Mouse (Mus musculus) bone marrow macrophage, adult 2 months (primary cell): ENCODE measurements around the gene Kcnk4. TPM values are rescaled to one million over a fixed set of nuclear protein-coding genes. Genes with fewer than 3 reads are reported as not detected.

Experiments
- H3K27ac ChIP-seq: 2 replicates; pipeline ENCODE4 v1.5.1; 2012; ENCODE audit warnings: low read depth, low read length; ENCODE audit not compliant: insufficient read depth
- H3K4me1 ChIP-seq: 2 replicates; pipeline ENCODE4 v1.6.1; 2012; ENCODE audit warnings: low read length; ENCODE audit not compliant: control insufficient read depth, insufficient read depth
- H3K4me3 ChIP-seq: 2 replicates; pipeline ENCODE4 v1.5.1; 2012; ENCODE audit warnings: mild to moderate bottlenecking, low read length, moderate library complexity; ENCODE audit not compliant: insufficient read depth
- CTCF ChIP-seq: IDR thresholded peaks from 2 replicates; pipeline ENCODE4 v1.5.1; 2012; ENCODE audit warnings: low read depth, mild to moderate bottlenecking, low read length, moderate library complexity
- POLR2A ChIP-seq: IDR thresholded peaks from 2 replicates; pipeline ENCODE4 v1.6.1; 2012; ENCODE audit warnings: mild to moderate bottlenecking, low read depth, low read length, borderline replicate concordance
- polyA plus RNA-seq: library from polyadenylated mRNA; stranded (reverse); fragments of >200 nt; gene quantifications from 2 replicates; pipeline ENCODE4 v1.2.4, GENCODE M21; 2012; ENCODE audit not compliant: missing spikeins, insufficient read depth, insufficient read length

Kcnk4 gene
- polyA plus RNA-seq, 1 experiment = not detected

- no peak for TF ChIP-seq POLR2A
- TF ChIP-seq CTCF = no peak
- Histone ChIP-seq H3K27ac (no peak overlapping the region), H3K4me1 (peaks cover 12% of the 10 kb centered on the region), H3K4me3 (no peak overlapping the region)
Observed at GRCm38 (mm10) chr19:6877965-6878364, 56.4 kb downstream of the Kcnk4 start.

GRCm38 (mm10) chr19:6876799-6877198 is 57.5 kb downstream of the Kcnk4 start:
- TF ChIP-seq POLR2A (no peak), CTCF (no peak)
- peak overlapping the region; percentile 10; the same call in 1 of the 2 replicates for H3K27ac ChIP-seq
- no peak overlapping the region for H3K4me3 ChIP-seq
- peaks cover 24% of the 10 kb centered on the region for H3K4me1 ChIP-seq

GRCm38 (mm10) chr19:6875834-6876233 is 58.5 kb downstream of the Kcnk4 start:
- no peak overlapping the region for H3K27ac ChIP-seq
- no peak overlapping the region for H3K4me3 ChIP-seq
- peaks cover 33% of the 10 kb centered on the region for H3K4me1 ChIP-seq
- TF ChIP-seq CTCF (no peak), POLR2A (no peak)

DNA sequence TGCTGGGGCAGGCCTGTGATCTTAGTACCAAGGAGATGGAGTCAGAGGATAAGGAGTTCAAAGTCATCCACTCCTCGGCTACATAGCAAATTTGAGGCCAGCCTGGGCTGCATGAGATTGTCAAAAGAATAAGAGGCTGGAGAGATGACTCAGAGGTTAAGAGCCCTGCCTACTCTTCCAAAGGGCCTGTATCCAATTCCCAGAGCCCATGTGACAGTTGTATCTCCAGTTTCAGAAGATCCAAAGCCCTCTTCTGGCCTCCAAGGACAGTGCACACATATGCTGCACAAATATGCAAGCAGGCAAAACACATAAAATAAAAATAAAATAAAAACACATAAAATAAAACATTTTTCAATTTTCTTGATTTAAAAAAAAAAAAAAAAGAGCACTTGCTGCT is 60.1 kb downstream of the Kcnk4 start:
- H3K27ac ChIP-seq = no peak overlapping the region
- no peak for TF ChIP-seq POLR2A
- TF ChIP-seq CTCF = no peak
- H3K4me1 ChIP-seq = peaks cover 40% of the 10 kb centered on the region
- no peak overlapping the region for H3K4me3 ChIP-seq

Other genes starting within 250 kb of the Kcnk4 start
- 17.9 and 20.5 TPM in 2 replicates for gene Rps6ka4, start 93.9 kb downstream of the Kcnk4 start, polyA plus RNA-seq
- gene Ccdc88b, start 76.3 kb downstream of the Kcnk4 start, polyA plus RNA-seq = 31.8 and 33.2 TPM in 2 replicates
- 71.2 and 82.0 TPM in 2 replicates for gene Trmt112, start 24.8 kb downstream of the Kcnk4 start, polyA plus RNA-seq
- gene Prdx5, start 24.4 kb downstream of the Kcnk4 start, polyA plus RNA-seq = 349 and 382 TPM in 2 replicates
- gene Esrra, start 12.7 kb downstream of the Kcnk4 start, polyA plus RNA-seq = 35.3 and 41.6 TPM in 2 replicates
- gene Catsperz, start 9.1 kb downstream of the Kcnk4 start, polyA plus RNA-seq = not detected in 2 replicates
- gene Bad, start 7.3 kb upstream of the Kcnk4 start, polyA plus RNA-seq = 36.2 and 38.5 TPM in 2 replicates
- gene Gpr137, start 8.0 kb upstream of the Kcnk4 start, polyA plus RNA-seq = 31.6 and 36.4 TPM in 2 replicates
- gene Ppp1r14b, start 40.5 kb upstream of the Kcnk4 start, polyA plus RNA-seq = 64.2 and 73.7 TPM in 2 replicates
- 39.8 and 40.6 TPM in 2 replicates for gene Plcb3, start 42.0 kb upstream of the Kcnk4 start, polyA plus RNA-seq
- gene Fkbp2, start 46.0 kb upstream of the Kcnk4 start, polyA plus RNA-seq = 118 and 126 TPM in 2 replicates
- 30.1 and 39.9 TPM in 2 replicates for gene Vegfb, start 53.1 kb upstream of the Kcnk4 start, polyA plus RNA-seq
- 26.8 and 32.2 TPM in 2 replicates for gene Dnajc4, start 58.1 kb upstream of the Kcnk4 start, polyA plus RNA-seq
- 9.6 and 11.1 TPM in 2 replicates for gene Nudt22, start 61.6 kb upstream of the Kcnk4 start, polyA plus RNA-seq
- gene Trpt1, start 61.6 kb upstream of the Kcnk4 start, polyA plus RNA-seq = 1.7 and 2.5 TPM in 2 replicates
- 179 and 190 TPM in 2 replicates for gene Fermt3, start 85.0 kb upstream of the Kcnk4 start, polyA plus RNA-seq
- 54.7 and 56.2 TPM in 2 replicates for gene Stip1, start 105.5 kb upstream of the Kcnk4 start, polyA plus RNA-seq
- 14.9 and 18.3 TPM in 2 replicates for gene Macrod1, start 122.3 kb upstream of the Kcnk4 start, polyA plus RNA-seq
- not detected in 2 replicates for gene Flrt1, start 171.2 kb upstream of the Kcnk4 start, polyA plus RNA-seq